Mouse (Mus musculus): ENCODE measurements at regions not wholly inside any gene's neighbourhood (a gene's known extent, or its start where the extent isn't known, plus 50 kb on each side); places are given as distances from the start of the nearest gene placed in this dataset.

DNA sequence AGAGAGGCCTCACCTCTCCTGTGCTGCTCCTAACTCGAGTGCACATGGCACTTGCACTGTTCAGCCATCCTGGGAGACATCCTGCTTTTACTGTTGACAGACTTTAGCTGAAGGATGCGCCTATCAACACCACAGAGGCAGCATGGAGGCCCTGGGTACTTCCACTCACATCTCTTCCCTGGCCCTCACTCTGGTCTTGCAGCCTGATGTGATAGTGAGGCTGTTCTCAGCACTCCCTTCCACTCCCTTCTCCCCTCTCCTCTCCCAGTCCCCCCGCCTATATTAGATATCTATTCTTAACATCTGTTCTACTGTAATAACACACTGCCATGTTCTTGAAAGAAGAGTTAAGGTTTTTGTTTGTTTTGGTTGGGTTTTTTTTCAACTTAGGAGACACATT lies 50.2 kb upstream of the Bod1 start:
- no peak for DNase-seq

DNA sequence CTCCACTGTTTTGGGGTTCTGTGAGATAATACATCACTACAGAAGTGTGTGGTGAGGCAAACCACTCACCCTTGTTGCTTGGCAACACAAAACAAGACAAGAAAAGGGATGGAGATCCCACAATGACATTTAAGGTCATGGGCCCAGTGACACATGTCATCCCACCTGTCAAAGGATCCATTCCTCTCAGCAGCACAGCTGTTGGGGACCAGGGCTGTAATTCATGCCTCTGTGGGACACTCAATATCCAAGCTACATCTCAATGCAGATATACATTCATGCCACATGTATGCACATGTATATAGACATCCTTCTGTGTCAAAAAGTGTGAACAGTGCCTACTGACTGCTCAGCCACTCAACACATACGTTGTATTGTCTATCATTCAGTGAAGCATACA lies 52.8 kb upstream of the Bod1 start:
- DNase-seq, result no peak

DNA sequence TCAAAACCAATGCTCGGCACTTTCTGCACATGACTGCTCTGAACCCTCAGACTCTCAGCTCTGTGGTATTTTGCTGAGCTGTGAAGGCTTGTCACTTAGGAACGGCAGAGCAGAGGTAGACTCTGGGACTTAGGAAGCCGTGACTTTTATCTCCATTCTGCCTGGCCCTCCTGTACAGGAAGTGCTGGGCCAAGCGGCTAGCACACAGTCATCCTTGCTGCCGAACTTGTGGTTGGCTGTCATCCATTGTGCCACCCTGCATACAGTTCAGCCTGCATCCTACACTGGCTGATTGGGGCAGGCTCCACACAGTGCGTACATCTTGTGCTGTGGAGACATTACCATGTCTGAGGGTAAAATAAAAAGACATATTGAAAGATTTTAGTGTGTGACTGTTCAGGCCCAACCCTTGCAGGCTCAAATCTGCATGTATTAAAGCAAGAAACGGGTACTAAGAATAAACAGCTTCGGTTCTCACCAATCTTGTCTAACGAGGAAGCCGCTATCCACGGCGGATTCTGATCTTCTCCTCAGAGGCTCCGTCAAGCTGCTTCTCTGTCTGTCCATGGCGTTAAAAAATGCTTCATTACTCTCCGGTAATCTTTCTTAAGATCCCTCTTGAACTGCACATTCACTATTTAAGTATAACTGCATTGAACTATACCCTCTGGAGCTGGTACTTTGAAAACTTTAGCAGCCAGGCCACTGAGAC lies 54.4 kb upstream of the Bod1 start:
- no peak for DNase-seq

DNA sequence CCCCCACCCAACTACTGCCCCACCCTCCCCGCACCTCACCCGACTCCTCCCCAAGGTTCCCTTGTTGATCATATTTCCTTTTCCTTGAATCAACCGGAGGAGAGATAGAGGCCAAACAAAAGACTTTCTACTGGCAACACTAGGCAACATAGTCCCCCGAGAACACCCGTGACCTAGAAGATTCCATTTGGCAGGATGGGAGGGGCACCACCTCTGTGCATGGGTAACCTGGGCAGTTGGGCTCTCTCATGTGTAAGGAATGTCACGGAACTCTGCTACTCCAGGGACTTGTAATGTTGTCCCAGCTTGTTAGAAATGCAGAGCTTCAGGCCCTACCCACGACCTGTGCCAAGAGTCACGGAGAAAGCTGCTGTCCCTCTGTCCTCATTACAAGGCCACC lies 55.6 kb upstream of the Bod1 start:
- DNase-seq, result no peak

DNA sequence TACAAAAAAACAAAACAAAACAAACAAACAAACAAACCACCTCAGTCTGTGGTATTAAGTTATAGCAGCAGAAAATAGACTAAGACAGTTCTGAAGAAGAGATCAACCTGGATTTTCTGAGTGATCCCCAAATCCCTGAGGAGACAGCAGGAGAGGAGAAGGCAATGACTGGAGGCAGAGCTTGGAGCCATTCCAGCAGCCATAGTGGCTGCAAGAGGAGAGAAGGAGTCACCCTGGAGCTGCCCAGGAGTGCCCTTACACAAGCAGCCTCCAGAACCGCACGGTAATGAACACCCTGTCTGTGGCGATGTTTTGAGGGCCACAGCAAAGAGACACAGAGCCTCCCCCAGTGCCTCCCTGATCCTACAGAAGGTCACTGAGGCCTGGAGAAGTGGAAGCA lies 58.0 kb upstream of the Bod1 start:
- peak in 1 of 2 experiments; percentile 33 for DNase-seq

DNA sequence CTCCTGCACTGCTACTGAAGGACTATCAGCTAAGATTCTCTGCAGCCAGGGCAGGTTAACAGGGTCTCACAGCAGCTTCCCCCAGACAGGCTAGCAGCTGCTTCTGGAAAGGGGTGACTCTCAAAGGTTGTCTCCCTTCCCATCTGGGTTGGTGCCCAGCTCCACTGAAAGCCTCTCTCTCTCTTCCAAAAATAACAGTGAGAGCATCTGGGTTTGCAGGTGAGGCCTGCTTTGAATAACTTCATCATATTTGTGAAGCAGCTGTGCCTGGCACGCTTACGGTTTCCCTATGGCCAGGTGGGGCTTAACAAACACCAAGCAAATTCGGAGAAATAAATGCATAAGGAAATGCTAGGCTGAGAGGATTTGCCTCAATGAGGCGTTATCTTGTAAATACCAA lies 58.5 kb upstream of the Bod1 start:
- no peak for DNase-seq

DNA sequence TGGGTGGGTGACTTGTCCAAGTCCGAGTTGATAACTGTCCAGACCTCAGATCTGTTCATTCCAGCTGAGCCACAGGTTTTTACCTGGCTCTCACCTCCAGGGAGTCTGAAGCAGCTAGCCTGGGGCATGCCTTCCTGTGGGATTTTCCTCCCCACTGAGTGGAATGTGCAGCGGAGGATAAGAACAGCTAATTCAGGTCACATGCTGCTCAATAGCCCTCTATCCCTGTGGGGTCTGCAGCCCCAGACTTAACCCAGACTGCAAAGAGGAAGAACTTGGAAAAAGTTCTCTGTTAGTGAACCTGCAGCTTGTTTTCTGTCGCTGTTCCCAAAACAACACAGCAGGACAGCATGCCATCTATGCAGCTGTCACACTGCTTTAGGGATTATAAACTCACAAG lies 59.0 kb upstream of the Bod1 start:
- no peak for DNase-seq

DNA sequence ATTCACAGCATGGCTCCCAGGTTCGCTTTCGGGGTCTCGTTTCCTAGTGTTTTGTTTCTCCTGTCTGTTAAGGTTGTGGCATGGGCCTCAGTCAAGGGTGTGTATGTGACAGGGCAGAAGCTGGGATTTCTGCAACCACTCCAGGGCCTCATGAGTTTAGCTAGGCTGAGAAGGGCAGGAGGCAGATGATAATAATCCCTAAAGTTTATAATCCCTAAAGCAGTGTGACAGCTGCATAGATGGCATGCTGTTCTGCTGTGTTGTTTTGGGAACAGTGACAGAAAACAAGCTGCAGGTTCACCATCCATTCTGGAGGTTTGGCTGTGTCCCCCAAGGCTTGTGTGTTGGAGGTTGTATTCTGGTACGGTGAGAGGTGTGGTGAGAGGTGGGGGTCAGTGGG lies 59.8 kb upstream of the Bod1 start:
- DNase-seq, result no peak

DNA sequence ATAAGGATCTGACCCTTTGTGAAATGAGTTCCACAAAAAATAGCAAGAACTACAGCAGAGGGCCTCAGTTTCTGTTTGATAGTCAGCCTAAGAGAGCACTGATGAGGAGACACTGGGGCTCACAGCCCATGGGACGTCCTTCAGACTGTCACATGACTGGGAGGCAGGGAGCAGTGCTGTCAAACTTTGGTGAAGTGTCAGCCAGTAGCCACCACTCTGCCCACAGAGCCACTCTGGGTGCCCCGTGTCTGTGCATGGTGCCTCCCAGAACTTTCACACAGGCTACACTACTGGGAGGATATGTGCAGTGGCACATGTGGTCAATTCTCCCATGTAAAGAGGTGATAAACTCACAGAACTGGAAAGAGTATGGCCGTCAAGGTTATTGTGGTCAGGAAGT lies 60.7 kb upstream of the Bod1 start:
- no peak for DNase-seq

DNA sequence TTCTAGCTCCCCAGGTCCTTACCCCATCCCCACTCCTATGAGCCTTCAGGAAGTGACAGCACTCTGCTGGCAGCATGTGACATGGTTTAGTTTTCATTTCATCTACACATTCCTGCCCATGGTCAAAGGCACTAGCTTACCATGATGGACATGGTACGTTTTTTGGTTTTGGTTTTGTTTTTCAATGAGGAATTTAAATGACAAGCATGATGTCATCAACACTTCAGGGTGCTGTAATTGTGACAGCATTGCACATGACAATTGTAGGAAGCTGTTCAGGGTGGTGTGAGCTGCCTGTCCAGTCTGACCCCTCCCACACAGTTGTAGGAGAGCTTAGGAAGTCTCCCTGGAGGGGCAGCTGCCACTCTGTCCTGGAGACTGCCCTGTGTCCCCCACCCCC lies 61.3 kb upstream of the Bod1 start:
- no peak for DNase-seq

DNA sequence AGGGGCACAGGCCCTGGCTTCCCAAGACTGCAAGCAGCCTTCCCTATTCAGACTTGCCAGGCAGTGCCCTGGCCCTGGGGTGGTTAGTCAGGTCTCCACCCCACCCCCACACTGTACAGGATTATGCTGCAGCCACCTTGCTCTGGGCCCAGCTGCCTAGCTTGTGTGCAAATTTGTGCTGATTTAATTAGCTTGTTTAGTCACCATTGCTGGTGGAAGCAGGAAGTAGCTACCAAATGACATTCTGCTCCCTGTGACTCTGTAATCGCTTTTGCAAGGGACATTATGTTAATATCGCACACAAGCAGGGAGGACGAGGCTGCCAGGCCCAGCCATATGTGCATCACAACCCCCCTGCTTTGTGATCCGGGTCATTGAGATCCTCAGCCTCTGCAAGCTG lies 62.4 kb upstream of the Bod1 start:
- DNase-seq, result peak; percentile 66 to 73

DNA sequence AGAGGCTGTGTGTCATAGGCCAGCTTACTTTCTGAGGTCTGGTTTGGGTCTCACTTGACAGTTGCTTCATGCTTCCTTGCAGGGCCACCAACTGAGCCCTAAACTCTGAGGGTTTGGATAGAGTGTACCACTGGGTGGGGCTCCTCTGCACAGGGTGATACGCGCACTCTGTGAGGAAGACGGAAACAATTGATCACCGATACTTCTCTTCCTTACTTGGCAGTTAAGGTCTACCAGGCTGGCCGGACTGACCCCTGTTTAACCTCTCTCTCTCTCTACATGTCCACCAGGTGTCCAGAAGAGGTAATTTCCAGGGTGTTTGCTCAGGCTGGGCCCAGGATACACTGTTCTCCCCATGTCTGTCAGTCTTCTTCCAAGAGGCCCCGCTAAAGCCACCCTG lies 63.6 kb upstream of the Bod1 start:
- no peak for DNase-seq

DNA sequence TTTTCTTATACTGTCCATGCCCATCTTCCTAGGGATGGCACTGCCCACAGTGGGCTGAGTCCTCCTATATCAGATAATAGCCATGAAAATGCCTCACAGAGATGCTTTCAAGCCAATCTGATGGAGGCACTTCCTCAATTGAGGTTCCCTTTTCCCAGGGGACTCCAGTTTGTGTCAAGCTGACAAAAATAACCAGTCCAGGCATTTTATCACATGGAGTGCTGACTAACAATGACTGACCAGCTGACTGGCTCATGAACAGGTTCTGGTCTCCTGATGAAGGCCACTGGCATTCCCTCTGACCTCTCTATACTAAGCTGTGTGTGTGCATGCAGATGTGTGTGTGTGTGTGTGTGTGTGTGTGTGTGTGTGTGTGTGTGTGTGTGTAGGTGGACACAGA lies 64.4 kb upstream of the Bod1 start:
- DNase-seq, result no peak

DNA sequence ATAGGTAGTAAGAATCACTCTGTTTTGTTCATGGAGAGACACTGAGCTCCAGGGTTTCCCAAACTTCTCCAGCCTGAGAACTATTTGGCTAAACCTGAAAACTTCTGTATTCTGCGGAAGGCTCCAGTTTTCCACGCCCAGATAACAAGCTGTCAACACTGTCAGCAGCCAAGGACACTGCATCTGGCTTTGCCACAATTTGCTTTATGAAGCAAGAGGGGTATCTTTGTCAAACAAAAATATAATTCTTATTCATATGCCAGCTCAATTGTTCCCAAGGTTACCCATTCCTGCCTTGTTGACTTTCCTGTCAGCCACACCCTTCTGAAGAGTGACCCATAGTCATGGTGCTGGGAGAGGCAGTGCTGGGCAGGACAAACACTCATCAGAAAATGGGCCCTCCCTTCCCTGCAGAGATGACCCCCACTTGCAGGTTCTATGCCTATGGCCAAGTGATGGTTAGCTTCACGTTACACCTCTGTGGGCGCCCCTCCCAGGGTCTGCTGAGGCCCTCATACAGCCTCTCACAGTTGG lies 64.9 kb upstream of the Bod1 start:
- no peak for DNase-seq

DNA sequence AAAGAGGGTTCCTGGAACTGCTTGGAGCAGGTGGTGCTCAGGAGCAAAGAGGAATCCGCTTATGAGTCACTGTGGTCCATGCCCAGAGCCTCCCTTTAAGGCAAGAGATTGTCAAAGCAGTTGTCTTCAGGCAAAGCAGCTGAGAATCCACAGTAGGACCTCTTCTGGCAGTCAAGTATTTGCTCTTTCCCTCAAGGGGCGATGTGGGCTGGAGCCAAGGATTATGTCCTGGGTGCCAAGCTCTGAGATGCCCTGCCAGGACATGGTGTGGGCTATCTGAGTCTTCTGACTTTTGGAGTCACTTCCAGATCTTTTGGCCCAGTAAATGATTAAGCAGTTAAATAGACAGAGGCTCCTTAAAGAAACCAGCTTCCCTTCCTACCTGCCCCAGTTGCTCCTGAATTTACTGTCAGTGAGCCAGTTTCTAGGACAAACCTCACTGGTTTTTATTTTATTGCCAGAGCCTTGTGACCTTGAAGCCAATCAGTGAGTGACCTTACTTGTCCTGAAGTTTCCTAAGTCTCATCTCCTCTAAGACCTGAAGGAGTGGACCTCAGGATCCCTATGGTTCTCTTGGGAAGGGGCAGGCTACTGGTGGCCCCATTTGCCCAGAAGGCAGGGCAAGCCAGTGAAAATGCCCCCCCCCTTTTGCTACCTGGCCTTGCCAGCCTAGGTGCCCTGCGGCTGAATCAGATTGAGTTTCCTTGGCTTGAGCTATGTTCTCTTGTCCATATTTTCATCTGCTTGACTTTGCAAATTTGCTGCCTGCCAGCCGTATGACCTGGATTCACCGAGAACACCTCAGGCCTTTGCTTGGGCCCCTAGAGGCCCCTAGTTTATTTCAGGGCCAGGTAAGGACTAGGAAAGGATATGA lies 66.7 kb upstream of the Bod1 start:
- peak; percentile 50 to 65 for DNase-seq

DNA sequence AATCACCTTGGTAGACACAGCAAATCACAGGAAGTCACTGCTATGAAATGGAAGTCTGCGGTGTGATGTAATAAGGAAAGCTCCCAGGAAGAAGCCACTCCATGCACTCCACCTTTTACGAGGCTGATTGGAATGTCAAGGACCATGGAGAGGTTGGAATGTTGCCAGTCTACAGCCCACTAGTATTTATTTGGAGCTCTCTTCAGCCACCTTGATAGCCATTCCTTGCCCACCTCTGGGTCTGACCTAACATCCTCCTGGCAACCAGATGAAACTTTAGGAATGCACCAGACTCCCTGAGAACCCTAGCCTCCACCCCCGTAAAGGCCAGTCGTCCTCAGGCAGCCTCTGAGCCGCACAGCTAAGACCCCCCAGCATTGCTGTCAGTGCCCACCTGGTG lies 68.7 kb upstream of the Bod1 start:
- no peak for DNase-seq

DNA sequence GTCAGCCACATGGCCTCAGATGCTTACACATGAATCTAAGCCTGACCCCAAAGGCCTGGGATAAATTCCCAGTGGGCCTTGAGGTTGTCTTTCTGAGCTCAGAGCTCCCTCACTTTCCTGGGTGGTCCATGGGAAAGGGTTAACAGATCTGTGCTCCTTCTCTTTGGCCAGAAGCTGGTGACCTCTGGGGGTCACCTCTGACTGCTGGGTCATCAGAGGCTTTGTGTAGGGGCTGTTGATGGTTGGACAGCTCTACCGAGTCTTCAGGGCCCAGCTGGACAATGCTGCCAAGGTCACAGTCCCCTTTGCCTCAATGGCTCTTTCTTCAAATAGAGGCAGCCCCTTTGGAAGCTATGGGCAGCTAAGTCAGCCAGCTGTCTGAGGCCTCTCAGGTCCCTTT lies 70.5 kb upstream of the Bod1 start:
- no peak for DNase-seq

DNA sequence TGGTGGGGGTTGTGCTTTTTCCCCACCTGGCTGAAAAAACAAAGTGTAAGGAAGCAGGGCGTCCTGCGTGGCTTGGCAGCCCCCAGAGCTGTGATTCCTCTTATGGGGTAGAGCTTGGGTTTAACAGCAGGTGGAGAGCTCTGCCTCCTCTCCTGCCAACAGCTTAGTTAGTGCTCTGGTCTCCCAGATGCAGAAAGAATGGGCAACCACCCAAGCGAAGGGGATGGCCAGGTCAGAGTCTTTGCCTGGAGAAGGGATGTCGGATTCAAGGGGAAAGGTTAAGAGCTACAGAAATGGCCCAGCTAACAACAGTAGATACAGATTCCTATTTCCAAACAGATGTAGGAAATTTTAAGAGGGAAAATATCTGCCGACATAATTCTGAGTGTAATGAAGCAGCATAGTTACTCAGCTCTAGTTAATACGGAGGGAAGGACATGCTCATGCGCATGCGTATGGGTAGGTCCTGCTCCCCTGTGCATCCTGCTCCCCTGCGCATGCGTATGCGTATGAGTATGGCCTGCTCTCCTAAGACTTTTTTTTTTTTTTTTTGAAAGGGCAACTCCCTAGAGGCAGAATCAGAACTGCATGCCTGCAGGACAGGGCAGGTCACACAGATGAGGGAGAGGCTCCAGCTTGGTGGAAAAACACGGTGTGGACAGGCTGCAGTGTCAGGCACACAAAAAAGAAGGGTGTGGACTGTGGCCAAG lies 72.5 kb upstream of the Bod1 start:
- DNase-seq, result peak in 1 of 2 experiments; percentile 46

DNA sequence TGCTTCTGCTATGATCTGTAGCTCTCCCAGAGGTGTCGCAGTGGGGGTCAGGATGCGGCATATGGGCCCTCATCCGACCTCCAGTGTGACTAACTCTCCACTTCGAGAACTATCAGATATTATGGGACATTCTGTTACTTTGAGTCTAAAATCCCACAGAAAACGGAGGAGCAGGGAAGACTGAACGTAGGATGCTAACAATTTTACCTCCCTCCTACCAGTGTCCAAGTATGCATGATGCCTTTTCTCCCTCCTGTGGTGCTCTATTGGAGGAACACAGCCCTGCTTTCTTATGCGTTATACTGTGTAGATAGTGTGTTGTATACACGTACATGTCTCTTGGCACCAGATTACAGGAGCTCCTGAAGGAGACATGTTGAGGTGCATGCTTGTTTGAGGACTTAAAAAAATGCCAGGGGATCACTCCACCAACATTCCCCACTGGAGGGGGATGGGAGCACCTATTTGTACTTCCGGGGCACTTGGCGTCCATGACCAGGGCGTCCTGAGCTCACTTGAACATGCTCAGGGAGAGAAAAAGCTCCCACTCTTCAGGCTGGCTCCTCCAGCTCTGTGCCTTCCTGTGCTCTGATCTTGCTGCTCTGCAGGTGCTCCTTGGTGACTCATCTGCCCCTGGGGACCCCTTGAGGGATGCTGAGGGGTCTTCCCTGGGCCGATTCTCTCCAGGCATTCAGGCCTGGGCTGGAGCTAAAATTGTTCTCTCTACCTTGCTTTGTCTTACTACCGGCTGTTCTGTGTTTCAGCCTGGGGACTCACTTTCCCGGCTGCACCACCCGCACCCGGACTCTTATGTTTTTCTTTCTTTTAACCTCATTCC lies 73.6 kb upstream of the Bod1 start:
- DNase-seq, result no peak

DNA sequence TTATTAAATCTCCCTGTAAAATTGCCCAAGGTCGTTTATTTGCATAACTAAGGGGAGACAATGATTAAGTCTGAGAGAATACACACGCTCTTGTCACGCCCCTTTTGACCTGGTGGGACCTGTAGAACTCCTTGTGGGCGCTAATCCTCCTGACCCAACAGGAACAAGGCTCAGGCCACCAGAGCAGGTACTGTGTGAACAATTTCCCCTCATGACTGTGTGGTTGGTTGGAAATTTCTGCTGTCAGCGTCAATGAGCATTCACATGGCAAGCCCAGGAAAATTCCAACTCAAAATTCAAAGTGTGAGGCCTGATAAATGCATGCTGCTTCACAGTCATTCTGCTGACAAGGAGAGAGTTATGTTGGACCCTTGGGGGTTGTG lies 74.2 kb upstream of the Bod1 start:
- no peak for DNase-seq

DNA sequence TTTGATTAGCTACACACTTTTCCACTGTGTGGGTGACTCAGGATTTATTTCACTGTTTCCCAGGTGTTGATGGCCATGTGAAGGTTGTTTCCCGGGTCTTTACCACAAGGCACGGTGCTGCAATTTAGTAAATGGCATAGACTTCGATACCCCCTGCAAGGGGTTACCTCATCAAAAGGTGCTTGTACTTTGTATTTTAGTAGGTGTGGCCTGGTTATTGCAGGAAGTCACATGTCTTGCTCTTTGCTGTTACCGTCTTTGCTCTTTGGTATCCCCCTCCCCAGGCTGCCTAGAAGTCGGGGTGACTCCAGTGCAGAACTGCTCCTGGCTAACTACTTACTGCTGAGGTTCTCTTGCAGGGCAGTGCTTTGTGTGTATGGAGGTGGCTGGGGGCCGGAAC lies 74.8 kb upstream of the Bod1 start:
- no peak for DNase-seq

DNA sequence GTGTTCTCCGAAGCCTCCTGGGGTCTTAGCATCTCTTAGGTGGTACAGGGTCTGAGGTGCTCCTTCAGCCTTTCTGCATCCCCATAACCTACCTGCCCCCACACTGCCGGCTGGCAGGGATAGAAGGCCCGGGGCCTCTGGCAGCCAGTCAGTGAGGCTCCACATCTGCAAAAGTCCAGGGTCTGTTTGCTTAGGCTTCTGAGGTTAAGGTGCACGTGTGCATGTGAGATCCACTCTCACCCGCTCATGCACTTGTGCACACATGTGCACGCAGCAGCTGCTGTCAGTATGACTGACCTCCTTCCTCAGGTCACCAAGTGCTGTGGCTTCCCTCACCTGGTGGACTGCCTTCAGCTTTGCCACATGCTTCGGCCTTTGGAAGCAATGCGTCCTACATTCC lies 75.3 kb upstream of the Bod1 start:
- no peak for DNase-seq

Data from cerebellum, postnatal 10 days (tissue).